Mouse (Mus musculus) heart, adult 2 months (tissue): ENCODE measurements around the gene Kat6b.

Experiments
- CTCF ChIP-seq: fragments of 200-600 bp; IDR thresholded peaks from 2 replicates; pipeline ENCODE4 v1.8.1; 2022; ENCODE audit warnings: antibody characterized with exemption, mild to moderate bottlenecking, moderate library complexity
- EP300 ChIP-seq: fragments of 200-500 bp; IDR thresholded peaks from 2 replicates; pipeline ENCODE4 v1.6.1; 2011; ENCODE audit warnings: low read depth, low read length, control low read depth; ENCODE audit not compliant: insufficient read depth
- POLR2A ChIP-seq: fragments of 200-500 bp; IDR thresholded peaks from 2 replicates; pipeline ENCODE4 v1.6.1; 2011; ENCODE audit warnings: mild to moderate bottlenecking, low read depth, low read length, control low read depth; ENCODE audit not compliant: insufficient read depth

DNA sequence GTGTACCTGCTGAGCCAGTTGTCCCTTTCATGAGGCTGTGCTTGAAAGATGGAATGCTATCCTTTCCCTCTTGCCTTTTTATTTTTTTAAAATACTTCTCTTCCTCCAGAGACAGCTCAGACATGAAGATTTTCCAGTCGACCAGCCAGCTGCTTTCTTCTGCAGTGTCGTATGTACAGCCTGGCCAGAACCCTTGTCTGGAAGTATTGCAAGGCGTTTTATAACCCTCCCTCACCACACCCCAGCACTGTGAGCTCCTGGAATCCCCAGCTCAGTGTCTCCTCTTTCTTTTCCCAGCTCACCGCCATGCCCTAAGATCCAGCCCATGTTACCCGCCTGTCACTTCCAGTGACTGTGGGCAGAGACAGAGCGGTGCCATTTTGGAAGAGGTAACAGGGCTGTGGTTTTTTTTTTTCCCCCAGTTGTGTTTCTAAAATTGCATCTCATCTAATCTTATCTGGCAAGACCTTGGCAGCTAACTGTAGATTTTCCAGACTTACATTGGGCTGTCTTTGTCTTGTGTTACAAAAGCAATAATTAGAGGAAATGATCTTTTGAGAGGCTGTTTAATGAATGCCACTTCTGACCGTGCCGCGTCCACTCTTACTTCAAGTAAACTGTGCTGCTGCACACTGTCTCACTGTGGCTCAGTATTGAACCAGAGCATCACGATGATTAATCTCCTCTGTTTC lies 77.4 kb downstream of the Kat6b start:
- TF ChIP-seq CTCF (no peak), POLR2A (no peak), EP300 (no peak)
